Mouse (Mus musculus): ENCODE data around the gene Med12l.

Med12l gene

DNA sequence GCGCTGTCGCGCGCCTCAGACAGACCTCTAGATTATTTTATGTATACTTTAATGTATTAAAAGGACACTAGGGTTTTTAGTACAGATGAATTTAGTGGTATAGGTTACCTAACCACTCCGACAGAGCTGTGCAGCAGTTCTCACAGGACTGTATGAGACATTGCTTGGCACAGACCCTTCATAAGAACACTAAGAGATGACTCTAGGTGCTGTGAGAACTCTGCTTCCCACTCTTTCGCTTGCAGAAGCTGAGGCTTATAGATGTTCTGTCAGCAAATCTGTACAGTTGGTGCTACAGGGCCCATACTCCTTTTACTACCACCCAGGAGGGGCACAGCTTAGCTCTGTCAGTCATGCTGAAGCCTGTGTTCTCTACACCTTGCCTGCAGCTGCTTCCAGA, 186.0 kb downstream of the Med12l start:
- DNase-seq (ENCODE audit: extremely low spot score) = no peak

DNA sequence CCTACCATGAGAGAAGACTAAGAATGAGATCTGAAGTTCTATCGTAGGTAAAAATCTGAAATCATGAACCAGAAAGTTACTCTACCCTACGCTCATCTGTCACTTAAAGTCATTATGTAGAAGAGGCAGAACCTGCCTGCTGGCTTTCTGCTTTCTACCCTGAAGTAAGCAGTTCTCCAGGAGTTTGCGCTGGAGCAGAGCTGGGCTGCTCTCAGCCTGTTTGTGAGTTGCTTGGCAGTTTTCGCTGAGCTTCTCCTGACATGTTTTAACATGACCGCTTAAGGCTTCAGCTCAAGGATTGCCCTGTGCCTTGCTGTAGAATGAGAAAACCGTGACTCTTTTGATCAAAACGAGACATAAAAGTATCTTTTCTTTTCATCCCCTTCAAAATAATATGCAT, 188.5 kb downstream of the Med12l start:
- DNase-seq (ENCODE audit: extremely low spot score) = no peak

DNA sequence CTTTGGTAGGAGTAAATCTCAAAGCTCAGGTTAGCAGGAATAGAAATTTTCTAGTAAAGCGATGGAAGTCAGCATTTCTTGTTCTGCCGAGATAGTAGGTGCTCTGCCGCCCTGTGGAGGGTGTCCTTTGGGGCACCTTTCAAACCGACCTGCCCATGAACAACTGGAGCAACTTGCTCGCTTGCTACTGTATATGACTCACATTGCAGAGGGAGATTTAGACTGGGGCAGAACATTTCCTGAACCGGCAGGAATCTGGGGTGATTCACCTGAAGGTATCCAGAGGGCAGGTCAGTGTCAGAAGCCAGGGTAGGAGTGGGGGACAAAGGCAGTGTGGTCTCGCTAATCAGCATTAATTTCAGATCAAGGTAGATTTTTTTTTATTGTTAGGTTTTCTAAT, 189.3 kb downstream of the Med12l start, which contains the start of gene Gpr87:
Gpr87 (minus strand) TSS at position 167 of the 400 bp plus-strand sequence.
- no peak for DNase-seq (ENCODE audit: extremely low spot score)

DNA sequence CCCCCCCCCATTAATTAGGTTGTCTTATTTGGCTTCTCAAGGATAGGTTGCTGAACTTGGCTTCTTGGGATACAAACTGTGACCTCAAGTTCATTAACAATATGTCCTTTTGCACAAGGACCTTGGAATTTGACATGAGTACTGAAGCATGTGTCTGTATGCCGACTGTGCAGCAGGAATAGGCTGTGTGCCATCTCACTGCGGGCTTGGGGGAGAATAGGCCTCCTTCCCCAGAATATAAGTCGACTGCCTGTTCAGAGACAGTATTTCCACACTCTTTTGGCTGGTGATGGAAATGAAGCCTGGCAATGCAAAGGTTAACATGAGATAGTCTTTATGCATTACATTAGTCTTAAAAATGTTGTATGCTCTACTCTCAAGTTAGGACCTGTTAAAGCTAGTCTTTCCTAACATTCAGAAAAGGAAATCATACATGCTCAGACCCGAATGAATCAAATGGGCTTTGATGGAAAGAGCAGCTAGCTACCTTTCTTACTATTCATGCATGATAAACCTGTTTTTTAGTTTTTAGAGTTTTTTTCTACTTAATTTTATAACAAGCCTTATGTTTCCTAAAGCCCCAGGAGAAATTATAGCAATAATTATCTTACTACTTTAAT, 191.8 kb downstream of the Med12l start:
- no peak for DNase-seq (ENCODE audit: extremely low spot score)

DNA sequence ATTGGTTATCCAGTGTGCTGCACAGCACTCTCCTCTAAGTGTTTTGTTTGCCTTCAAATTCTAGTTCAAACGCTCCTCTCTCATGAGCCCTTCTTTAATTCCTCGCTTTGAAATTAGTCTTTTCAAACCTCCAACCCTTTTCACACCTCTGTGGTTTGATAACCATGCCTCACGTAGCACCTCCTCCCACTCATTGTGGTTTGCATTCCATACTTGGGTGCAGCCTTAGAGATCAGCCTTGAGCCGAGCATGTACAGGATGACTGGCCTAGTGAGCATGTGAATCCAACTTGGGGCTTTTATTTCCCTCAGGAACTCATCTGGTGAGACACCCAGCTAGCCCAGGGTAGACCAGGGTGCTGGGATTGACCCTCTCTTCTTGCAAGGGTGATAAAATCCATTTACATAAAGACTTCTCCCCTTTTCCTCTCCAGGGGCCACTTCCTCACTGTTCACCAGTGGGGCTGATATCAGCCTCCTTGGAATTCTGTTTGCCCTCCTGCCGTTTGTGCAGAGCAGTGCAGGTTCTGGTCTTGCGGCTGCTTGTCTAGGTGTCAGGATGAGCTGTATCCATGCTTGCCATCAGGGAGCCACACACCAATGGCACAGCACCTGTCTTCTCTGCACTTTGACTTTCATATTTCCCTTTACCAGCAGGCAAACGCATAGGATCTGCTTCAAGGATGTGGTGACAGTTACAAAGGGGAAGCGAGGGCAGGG, 198.3 kb downstream of the Med12l start:
- no peak for DNase-seq (ENCODE audit: extremely low spot score)

DNA sequence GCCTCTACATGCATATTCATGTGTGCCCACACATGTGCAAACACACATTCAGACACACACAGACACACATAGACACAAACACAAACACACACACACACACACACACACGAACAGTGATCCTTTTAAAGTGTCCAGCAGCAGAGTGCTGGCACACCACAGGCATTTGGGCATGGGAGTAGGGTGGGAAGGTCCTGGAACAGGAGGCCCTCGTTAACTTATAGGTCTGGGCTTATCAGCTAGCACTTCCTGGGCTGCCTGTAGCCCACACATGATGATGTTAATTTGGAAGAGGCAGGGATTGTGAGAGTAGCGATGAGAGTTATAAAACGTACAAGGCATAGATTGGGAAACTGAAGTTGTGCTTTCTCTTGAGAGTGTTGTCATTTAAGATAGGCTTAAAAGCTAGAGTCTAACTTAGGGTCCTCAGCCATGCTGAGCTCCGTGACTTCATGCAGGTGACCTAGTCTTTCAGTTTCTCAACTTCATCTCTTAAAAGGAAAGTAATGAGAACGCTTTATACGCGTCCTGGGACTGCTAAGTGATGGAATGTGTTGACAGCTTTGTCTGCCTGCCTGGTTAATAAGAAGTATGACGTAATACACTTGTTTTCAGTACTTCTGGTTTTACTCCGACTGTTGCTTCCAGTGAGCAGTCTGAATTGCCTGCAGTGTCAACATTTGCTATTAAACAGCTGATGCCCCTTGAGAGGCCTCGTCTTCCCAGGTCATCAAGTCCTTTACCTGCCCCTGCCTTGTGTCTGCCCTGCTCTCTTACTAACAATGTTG, 199.3 kb downstream of the Med12l start:
- DNase-seq (ENCODE audit: extremely low spot score) = no peak

DNA sequence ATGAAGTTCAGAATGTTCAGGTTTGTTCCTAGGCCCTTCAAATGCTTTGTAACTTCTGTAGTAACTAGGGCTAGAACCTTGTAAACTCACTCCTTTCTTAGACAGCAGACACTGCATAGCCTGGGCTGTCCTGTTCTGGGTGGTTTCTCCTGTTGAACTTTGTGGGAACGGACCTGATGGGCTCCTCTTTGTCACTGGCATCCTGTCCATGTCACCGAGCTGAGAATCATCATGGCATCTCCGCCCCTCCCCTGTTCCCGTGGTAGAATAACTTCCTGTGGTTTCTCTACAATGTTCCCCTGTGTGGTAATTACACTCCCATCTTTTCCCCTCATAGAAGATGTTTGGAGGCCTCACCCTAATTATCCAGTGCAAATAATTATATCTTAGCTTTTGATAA, 200.3 kb downstream of the Med12l start:
- DNase-seq (ENCODE audit: extremely low spot score) = no peak

DNA sequence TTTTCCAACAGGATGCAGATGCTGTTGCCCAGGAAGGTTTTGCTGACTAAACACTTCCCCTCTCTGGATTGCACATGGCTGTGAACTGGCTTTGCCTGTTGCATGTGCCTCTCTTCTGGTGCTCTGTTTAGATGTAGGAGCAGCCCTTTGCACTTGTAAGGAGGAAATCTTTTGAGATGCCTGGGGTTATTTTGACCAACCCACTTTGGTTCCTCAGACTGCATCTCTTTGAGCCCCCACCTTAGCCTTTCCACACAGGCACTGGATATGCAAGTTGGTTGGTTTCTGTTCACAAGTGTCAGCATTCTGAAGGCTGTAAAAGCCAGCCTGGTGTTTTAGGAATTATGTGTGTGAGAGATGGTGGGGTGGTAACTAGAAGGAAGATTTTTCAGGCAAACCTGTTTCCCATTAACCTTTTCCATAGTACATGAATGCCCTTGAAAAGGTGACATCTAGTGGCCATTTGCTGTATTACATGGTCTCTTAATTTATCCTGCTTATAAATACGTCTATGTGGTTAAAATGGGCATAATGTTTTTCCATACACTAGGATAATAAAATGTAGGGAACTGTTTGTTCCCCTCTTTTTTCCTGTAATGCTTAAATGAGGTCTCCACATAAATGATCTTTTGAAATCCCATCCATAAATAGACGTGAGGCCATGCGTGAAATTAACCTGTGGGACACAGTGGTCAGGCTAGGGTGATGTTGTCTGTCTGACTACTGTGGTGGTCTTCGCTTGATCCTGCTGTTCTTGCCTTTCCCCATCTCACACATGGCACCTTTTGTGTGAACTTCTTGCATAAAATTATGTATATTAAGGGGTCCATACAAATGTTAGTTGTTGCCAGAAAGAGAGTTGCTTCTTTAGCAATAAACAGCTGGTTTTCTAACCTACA, 203.3 kb downstream of the Med12l start:
- DNase-seq (ENCODE audit: extremely low spot score) = peak; percentile 50

DNA sequence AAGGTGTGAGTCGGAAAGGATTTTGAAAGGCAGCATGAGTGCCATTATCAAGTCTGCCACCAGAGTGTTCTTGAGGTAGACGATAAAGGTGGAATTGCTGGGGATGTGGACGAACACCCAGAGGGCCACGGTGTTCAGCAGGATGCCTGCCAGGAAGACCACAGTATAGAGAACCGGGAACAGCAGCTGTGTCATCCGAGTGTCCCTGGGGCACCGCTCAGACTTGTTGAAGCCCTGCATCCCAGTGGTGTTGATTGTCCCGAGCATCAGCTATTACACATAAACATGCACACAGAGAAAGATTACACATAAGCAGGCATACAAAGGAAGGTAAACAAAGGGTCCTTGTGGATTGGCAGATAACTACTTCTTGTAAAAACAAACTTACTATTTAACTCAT, 204.5 kb downstream of the Med12l start:
- DNase-seq (ENCODE audit: extremely low spot score) = no peak

DNA sequence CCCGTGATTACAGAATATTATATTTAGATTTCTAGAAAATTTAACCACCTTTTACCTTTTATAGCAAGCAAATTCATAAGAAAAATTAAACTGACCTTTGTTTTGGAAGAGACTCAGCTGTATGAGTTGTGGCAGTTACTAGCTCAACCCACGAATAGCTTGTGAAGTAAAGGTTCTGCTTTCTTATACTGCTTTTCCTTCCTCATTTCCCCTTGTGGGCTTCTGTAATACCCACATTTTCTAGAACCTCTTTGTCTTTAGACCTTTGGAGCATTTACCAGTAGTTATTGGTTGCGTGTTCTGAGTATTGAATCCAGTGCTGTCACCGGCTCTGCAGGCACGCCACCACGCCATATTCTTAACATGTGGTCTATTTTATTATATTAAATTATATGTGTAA, 205.1 kb downstream of the Med12l start, which contains the start of gene P2ry13:
P2ry13 (minus strand) TSS at position 156 of the 400 bp plus-strand sequence.
- DNase-seq (ENCODE audit: extremely low spot score) = no peak

DNA sequence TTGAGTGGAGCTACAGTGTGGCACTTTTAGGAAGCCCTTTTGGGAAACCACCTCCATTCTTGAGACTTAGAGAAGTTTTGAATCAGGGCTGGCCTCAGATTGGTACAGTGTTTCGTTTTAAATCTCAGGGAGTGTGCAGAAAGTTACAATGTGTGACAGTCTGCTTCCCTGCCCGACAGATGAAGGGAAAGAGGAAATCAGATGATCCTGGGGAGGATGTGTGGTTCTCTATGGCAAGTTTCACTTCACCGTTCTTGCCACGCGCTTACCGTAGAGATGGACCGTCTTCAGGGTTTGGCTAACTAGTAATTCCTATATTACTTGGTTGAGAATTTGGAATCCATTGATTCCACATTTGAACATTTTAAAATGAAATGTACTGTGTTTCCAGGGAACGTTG, 206.2 kb downstream of the Med12l start:
- no peak for DNase-seq (ENCODE audit: extremely low spot score)

DNA sequence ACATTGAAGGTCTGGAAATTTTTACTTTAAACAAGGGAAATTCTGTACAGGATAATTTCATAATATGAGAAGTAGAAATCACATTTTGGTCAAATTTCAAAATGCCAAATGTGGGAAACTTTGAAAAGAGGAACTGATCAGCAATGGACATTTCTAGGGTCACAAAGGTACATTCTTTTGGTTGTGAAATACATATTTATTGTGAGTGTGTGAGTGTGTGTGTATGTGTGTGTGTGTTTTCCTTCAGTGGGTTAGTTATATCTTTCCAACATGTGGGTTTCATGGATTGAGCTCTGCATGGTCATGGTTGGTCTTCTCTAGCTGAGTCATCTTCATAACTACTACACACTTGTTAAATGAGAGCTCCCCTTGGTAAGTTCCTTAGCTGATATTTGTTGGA, 206.8 kb downstream of the Med12l start:
- DNase-seq (ENCODE audit: extremely low spot score) = no peak

DNA sequence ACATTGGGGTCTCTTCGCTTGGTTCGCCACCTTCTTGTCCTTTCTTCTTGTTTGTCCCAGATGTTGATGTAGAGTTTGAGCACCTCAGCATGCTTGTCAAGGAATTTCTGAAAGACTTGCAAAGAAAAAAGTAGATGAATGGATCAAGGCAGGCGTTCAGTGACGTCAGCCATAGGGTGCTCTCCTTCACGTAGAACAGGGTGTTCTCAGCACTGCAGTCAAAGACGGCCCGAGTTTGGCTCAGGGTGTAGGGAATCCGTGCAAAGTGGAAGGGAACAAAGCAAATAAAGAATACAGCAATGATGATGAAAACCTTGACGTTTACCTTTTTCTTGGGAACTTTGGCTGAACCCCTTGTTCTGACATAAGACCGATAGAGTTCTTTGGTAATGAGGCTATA, 211.6 kb downstream of the Med12l start:
- DNase-seq (ENCODE audit: extremely low spot score) = no peak

DNA sequence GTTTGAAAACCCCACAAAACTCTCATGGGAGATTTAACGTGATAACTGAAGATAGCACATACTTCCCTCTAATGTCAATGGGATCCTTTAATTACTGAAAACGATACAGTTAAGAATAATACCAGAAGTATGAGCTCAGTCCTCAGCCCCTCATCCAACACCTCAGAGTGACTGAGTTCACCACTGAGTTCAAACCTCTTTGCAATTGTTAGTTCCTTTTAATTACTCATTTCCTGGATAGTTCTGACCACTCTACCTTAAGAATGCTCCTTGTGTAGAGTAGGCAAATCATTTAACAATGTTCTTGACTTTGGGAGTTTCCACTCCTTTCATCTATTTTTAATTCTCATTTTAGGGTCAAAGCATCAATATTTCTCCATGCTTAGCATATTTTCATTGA, 213.7 kb downstream of the Med12l start:
- DNase-seq (ENCODE audit: extremely low spot score) = no peak

DNA sequence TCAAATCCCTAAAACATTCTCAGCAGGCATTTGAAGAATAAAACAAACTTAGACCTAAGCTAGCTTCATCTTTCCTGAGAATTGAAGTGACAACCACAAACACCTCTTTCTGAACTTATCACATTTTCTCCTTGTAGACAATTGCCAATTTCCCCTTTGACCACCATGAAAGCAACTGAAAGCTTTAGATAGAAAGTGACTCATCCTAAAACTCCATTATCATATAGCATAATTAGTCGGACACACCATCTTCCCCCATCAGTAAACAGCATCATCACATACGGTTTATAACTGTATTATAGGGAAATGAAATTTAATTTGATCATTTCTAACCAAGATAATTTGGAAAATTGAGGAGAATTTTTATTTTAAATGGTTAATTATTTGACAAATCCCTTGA, 216.7 kb downstream of the Med12l start:
- no peak for DNase-seq (ENCODE audit: extremely low spot score)

DNA sequence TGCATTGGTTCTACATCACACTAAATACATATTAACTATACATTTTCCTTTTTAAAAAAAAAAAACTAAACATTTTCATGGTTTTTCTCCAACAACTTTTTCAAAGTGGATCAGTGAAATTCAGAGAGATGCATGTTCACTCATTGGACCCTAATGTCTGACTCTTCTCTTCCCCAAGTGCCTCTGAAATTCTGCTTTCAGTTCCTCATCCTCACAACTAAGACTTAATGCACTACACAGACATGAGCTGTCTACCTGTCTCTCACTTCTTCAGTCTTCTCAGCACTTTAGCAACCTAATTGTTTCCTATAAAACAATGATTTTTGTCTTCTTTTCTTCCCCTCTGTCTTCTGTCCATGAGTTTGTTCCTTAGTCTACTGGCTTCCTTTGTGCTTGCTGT, 219.8 kb downstream of the Med12l start:
- DNase-seq (ENCODE audit: extremely low spot score) = no peak

DNA sequence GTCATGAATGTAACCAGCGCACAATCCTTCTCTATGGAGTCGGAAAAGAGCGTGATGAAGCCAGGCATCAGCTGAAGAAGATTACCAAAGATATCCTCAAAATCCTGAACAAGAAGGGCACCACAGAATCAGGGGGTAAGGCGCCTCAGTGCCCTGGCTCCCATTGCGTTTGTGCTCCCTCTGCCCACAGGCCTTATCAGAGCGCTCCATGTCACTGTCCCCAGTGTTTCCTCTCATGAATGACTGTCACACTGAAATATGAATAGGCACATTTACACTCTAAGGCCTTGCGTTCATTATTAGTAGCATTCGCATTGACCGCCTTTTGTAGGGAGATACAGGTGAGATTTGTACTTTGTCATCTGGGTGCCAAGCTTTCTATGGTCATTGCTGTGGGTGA, 222.1 kb downstream of the Med12l start:
- DNase-seq (ENCODE audit: extremely low spot score) = no peak

DNA sequence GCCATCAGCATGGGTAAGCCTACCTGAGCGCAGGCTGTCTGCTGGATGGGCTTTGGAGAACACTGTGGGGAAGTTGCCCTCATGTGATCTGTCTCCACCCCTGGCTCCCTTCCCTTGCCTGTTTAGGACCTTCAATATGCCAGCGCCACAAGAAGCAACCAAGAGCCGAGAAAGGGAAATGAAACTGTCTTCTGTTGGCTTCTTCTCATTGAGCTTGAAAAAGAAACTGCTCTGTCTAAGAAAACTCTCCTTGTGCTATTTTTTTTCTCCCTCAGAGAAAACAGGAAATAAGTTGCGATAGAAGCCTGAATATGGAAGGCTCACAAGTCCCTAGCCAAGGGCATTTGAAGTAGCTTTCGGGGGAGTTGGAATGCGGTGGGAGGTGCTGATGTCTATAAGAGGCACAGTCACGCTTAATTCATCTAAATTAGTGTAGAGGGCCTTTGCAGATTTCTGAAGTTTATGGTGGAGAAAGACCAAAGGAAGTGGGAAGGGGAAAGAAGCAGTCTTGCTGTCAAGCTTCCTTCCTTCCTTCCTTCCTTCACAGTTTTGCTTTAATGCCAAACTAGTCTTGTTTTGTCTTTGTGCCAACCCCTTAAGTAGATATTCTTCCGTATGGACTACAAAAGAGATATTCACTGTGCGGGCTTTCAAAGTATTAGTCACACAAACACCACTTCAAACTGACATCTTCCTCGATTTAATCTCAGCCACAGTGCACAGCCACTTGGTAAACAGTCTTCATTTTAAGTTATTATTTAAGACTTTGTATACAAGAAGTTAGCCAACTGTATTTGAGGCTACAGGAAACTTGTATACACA, 223.3 kb downstream of the Med12l start:
- peak; percentile 10 for DNase-seq (ENCODE audit: extremely low spot score)

DNA sequence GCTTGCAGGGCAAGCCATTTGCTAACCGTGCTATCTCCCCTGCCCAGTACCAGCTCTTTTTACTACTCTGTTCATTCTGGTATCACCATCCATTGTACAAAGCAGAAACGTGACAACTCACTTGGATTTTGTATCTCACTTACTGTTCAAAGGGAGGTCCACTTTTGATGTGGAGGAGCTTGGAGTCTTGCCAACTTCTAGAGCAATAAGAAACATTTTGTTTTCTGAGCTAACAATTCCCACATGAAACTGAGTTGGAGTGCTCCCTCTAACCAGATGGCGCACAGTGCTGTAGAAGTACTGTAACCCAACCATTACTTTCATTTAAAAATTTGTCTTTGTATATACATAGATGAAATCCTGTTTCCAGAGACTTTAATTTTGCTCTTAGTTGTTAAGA, 225.3 kb downstream of the Med12l start:
- DNase-seq (ENCODE audit: extremely low spot score) = no peak

DNA sequence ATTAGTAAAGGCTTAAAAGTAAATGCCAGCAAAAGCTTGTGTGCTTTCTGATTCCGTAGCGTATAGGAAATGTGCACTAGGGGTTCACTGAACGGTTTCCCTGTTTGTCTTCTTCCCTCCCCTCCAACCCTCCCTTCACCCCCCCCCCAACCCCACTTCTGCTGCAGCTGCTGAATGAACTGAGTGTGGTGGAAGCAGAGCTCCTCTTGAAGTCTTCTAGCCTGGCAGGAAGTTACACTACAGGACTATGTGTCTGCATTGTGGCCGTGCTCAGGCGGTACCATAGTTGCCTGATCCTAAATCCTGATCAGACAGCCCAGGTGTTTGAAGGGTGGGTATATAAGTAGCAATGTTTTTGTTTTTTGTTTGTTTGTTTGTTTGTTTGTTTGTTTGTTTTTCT, 229.3 kb downstream of the Med12l start:
- DNase-seq (ENCODE audit: extremely low spot score) = no peak

DNA sequence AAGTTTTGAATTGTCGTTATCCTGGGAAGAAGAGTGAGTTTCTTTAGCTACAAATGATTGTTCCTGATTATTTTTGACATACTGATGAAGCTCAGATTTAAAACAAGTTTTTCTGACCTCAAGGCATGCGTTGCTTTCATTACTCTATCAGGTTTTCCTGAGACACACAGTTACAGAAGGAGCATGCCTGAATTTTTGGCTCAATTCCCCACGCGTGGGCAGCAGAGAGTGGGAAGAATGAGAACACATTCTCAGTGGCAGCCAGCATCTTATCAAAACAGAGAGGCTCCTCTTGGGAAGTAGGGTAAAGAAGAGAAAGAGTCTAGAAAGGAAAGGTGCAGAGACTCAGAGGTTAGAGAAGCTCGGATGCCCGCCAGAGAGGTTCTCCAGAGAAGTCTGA, 237.8 kb downstream of the Med12l start:
- DNase-seq (ENCODE audit: extremely low spot score) = no peak

All from embryo, embryonic 9.5 days (tissue).